Mouse (Mus musculus): ENCODE data around the gene Clec2l.

Gene Clec2l

DNA sequence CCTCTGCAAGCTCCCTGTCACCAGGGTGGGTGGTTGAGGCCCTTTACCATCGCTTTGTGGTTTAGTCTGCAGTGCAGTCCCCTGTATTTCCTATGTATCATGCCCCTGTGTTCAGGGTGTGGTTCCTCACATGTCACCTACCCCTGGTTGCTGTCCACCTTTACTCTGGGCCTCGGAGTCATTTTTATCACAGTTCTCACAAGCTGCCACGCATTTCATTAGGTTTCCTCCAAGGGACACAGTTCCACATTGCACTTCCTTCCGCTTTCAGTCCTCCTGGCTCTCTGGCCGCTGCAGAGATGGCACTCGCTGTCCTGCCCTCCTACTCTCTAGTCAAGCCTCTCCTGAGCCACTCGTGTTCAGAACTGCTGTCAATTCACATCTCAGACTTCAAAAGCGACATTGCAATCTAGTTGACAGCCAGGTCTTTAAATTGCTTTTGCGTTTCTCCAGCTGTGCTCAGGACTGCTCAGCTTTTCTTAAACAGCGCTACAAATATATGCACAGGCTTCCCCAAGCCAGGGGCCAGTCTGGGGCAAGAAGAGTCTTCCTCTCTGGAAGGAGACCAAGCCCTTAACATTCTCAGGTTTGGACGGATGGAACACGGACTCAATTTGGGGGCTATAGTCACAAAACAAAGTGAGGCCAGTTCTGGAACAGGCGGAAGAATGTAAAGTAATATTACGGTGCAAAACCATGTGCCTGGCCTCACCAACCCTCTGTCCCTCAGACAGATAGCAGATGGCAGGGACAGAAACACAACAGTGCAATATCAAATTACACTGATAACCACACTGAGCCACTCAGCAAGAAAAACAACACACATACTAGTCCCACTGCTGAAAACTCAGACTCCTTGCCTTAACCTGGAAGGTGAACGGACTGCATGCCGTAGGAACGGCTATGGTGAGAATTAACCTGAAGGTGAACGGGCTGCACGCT, 51.4 kb downstream of the Clec2l start:
- in situ Hi-C loops (cut with MboI; ENCODE audit: low sequenced_read_pairs), result no loop called here

DNA sequence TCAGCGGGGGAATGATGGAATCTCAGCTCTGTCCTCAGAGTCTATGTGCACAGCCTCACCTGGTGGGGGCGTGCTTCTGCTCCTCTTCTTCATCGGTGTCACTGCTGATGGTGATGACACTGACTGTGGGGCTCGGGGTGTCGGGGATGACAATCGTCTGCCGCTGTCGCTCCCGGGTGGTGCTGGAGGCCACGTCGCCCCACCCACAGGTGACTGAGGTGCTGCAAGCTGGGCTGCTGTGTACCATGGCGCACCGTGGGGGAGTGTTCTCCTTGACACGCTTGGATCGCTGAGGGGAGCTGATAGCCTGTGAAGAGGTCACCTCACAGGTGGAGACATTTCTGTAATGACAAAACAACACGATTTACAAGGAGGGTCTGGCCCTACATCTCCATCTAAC, 53.0 kb downstream of the Clec2l start:
- in situ Hi-C loops (cut with MboI; ENCODE audit: low sequenced_read_pairs), result no loop called here

DNA sequence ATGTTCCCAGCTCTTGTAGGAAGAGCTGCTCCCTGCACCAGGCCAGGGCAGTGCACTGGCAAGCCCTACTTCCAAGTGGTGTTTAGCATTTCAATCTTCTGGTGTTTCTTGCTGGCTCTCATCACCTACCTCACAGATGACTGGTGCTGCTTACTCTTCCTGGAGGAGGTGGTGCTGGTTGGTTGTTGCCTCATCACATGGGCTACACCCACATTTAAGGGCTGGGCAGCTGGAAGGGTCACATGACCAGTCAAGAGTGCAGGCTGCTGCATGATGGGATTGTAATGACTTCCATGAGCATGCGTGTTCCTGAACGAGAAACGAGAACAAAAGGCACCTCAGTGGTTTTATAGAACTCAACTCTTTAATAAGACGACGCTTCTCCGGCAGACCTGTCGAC, 55.8 kb downstream of the Clec2l start:
- in situ Hi-C loops (cut with MboI; ENCODE audit: low sequenced_read_pairs), result no loop called here

DNA sequence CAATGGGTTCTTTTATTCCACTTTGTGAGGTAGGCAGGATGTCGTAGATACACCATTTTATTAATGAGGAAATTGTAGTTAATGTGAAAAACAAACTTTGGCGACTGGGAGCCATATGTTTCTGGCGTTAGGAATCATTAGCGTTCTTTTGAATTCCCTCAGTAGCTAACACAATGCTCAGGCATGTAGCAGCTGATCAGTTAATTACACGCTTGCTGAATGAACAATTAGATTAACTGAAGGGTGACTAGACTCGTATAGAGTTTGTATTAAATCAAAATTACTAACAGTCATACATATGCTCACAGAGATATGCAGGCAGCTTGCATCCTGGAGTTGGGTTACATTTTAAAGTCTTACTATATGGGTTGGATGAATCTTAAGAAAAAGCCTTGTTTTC, 56.4 kb downstream of the Clec2l start:
- in situ Hi-C loops (cut with MboI; ENCODE audit: low sequenced_read_pairs), result no loop called here

DNA sequence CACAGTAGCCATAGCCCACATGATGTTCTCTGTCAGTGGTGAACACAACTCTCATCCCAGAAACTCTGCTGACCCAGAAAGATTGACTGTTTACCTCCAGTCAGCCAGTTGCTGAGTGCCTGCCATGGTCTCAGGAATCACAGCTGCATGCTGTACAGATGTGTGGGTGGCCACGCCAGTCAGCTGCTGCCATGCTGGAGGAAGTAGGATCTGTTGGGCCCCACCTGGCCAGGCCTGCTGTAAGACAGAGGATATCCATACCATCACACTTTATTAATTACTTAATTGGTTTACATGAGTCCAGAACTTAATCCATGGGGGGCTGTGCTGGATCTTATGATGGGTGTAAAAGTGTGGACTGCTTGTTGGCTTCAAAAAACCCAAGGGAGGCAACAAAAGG, 58.5 kb downstream of the Clec2l start:
- in situ Hi-C loops (cut with MboI; ENCODE audit: low sequenced_read_pairs), result no loop called here

DNA sequence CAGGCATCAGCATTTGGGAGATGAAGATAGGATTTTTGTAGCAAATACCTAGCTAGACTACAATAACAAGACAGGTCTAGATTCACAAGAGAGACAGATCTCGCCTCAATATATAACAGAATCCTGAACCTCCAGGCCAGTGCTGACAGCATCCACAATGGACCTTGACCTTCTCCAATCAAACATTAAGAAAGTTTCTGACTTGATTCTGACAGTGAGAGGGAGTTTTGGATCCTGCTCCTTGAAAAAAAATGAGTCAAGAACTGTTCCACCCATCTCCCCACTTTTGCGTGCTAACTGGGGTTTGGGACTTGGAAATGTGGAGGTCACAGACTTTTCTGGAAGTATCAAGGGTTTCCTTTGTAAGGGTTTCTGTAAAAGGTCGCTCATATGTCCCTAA, 62.6 kb downstream of the Clec2l start:
- in situ Hi-C loops (cut with MboI; ENCODE audit: low sequenced_read_pairs), result no loop called here

Measured in CH12F3 (cell line).